Mouse (Mus musculus): ENCODE measurements at regions not wholly inside any gene's neighbourhood (a gene's known extent, or its start where the extent isn't known, plus 50 kb on each side); places are given as distances from the start of the nearest gene placed in this dataset.

- Histone ChIP-seq H3K4me3 (ENCODE audit: control insufficient read depth in 1 of 2, insufficient read depth in 1 of 2, low read depth in 2 of 2, low read length in 2 of 2) (no peak overlapping the region), H3K27me3 (ENCODE audit: control insufficient read depth in 1 of 2, insufficient read depth in 2 of 2, low read length in 2 of 2) (no peaks in the 10 kb centered on the region), H3K27ac (ENCODE audit: control insufficient read depth, low read depth, low read length) (no peak overlapping the region), H3K9ac (ENCODE audit: control insufficient read depth, low read depth, low read length, poor library complexity, severe bottlenecking) (no peak overlapping the region), H3K9me3 (replicated peaks; ENCODE audit: insufficient read depth, low read length) (no peaks in the 10 kb centered on the region), H3K4me1 (ENCODE audit: control insufficient read depth in 1 of 2, insufficient read depth in 2 of 2, low read length in 2 of 2) (no peaks in the 10 kb centered on the region), H3K36me3 (ENCODE audit: control insufficient read depth in 1 of 2, insufficient read depth in 2 of 2, low read length in 2 of 2) (no peaks in the 10 kb centered on the region), H3K79me2 (ENCODE audit: control insufficient read depth, insufficient read depth, low read length, poor library complexity) (no peaks in the 10 kb centered on the region)
- TF ChIP-seq JUND (IDR thresholded peaks at IDR 0.05; ENCODE audit: low read depth, low read length) (no peak), GATA1 (IDR thresholded peaks at IDR 0.05; ENCODE audit: low read depth, low read length) (no peak)
- DNase-seq (ENCODE audit: low read depth, low spot score): no peak
These were observed 283.6 kb upstream of the Noct start for GRCm38 (mm10) chr3:50940656-50941055.

- Histone ChIP-seq H3K4me3 (ENCODE audit: control insufficient read depth in 1 of 2, insufficient read depth in 1 of 2, low read depth in 2 of 2, low read length in 2 of 2) (no peak overlapping the region), H3K27me3 (ENCODE audit: control insufficient read depth in 1 of 2, insufficient read depth in 2 of 2, low read length in 2 of 2) (no peaks in the 10 kb centered on the region), H3K27ac (ENCODE audit: control insufficient read depth, low read depth, low read length) (no peak overlapping the region), H3K36me3 (ENCODE audit: control insufficient read depth in 1 of 2, insufficient read depth in 2 of 2, low read length in 2 of 2) (no peaks in the 10 kb centered on the region), H3K4me1 (ENCODE audit: control insufficient read depth in 1 of 2, insufficient read depth in 2 of 2, low read length in 2 of 2) (no peaks in the 10 kb centered on the region), H3K9me3 (replicated peaks; ENCODE audit: insufficient read depth, low read length) (no peaks in the 10 kb centered on the region), H3K79me2 (ENCODE audit: control insufficient read depth, insufficient read depth, low read length, poor library complexity) (no peaks in the 10 kb centered on the region), H3K9ac (ENCODE audit: control insufficient read depth, low read depth, low read length, poor library complexity, severe bottlenecking) (no peak overlapping the region)
- no peak for TF ChIP-seq GATA1 (IDR thresholded peaks at IDR 0.05; ENCODE audit: low read depth, low read length)
- TF ChIP-seq EP300 (IDR thresholded peaks at IDR 0.05; ENCODE audit: low read depth in 1 of 2, low read length in 2 of 2): no peak
- TF ChIP-seq MAFK (IDR thresholded peaks at IDR 0.05; ENCODE audit: borderline replicate concordance, low read depth, low read length): no peak
- TF ChIP-seq SIN3A (IDR thresholded peaks at IDR 0.05; ENCODE audit: low read length): no peak
- no peak for TF ChIP-seq MYC (IDR thresholded peaks at IDR 0.05; ENCODE audit: low read depth, low read length)
- no peak for TF ChIP-seq RAD21 (IDR thresholded peaks at IDR 0.05; ENCODE audit: low read depth, low read length)
- no peak for TF ChIP-seq RCOR1 (IDR thresholded peaks at IDR 0.05; ENCODE audit: low read depth, low read length)
- no peak for DNase-seq (ENCODE audit: low read depth, low spot score)
These were observed 270.8 kb upstream of the Noct start for GRCm38 (mm10) chr3:50953456-50953855.

- H3K4me3 ChIP-seq (ENCODE audit: control insufficient read depth in 1 of 2, insufficient read depth in 1 of 2, low read depth in 2 of 2, low read length in 2 of 2): no peak overlapping the region
- H3K27me3 ChIP-seq (ENCODE audit: control insufficient read depth in 1 of 2, insufficient read depth in 2 of 2, low read length in 2 of 2): no peaks in the 10 kb centered on the region; a peak in 1 of 4 replicates
- no peak for TF ChIP-seq ELF1 (IDR thresholded peaks at IDR 0.05; ENCODE audit: low read depth, low read length)
- no peak for TF ChIP-seq BHLHE40 (IDR thresholded peaks at IDR 0.05; ENCODE audit: borderline replicate concordance, low read depth, low read length)
- no peak for TF ChIP-seq MYB (IDR thresholded peaks at IDR 0.05; ENCODE audit: low read depth, low read length)
- TF ChIP-seq GATA1 (IDR thresholded peaks at IDR 0.05; ENCODE audit: low read depth, low read length): no peak
- no peak for TF ChIP-seq ZKSCAN1 (IDR thresholded peaks at IDR 0.05; ENCODE audit: low read depth, low read length)
- no peak for TF ChIP-seq ETS1 (IDR thresholded peaks at IDR 0.05; ENCODE audit: low read depth, low read length)
- TF ChIP-seq SMC3 (IDR thresholded peaks at IDR 0.05; ENCODE audit: low read depth, low read length): no peak
- no peak for TF ChIP-seq NRF1 (IDR thresholded peaks at IDR 0.05; ENCODE audit: insufficient read depth, low read depth, low read length, poor library complexity, severe bottlenecking)
- TF ChIP-seq TAL1 (IDR thresholded peaks at IDR 0.05; ENCODE audit: low read length): no peak
- no peak for TF ChIP-seq USF2 (IDR thresholded peaks at IDR 0.05; ENCODE audit: borderline replicate concordance in 1 of 2, insufficient read depth in 1 of 2, low read depth in 1 of 2, low read length in 2 of 2)
- no peak for TF ChIP-seq USF1 (IDR thresholded peaks at IDR 0.05; ENCODE audit: low read depth, low read length)
- TF ChIP-seq RCOR1 (IDR thresholded peaks at IDR 0.05; ENCODE audit: low read depth, low read length): no peak
- no peak for TF ChIP-seq CTCF (IDR thresholded peaks at IDR 0.05 in 2 of 3, conservative IDR thresholded peaks at IDR 0.05 in 1 of 3; ENCODE audit: control insufficient read depth in 1 of 3, insufficient read depth in 1 of 3, low read depth in 2 of 3, low read length in 3 of 3, poor library complexity in 1 of 3, severe bottlenecking in 1 of 3)
- no peak for TF ChIP-seq CHD1 (IDR thresholded peaks at IDR 0.05; ENCODE audit: low read depth, low read length)
- no peak for TF ChIP-seq JUND (IDR thresholded peaks at IDR 0.05; ENCODE audit: low read depth, low read length)
- H3K79me2 ChIP-seq (ENCODE audit: control insufficient read depth, insufficient read depth, low read length, poor library complexity): no peaks in the 10 kb centered on the region
- H3K9me3 ChIP-seq (replicated peaks; ENCODE audit: insufficient read depth, low read length): no peaks in the 10 kb centered on the region
- H3K36me3 ChIP-seq (ENCODE audit: control insufficient read depth in 1 of 2, insufficient read depth in 2 of 2, low read length in 2 of 2): no peaks in the 10 kb centered on the region
- H3K9ac ChIP-seq (ENCODE audit: control insufficient read depth, low read depth, low read length, poor library complexity, severe bottlenecking): no peak overlapping the region
- H3K4me1 ChIP-seq (ENCODE audit: control insufficient read depth in 1 of 2, insufficient read depth in 2 of 2, low read length in 2 of 2): no peaks in the 10 kb centered on the region
- no peak for DNase-seq (ENCODE audit: low read depth, low spot score)
- no peak overlapping the region for H3K27ac ChIP-seq (ENCODE audit: control insufficient read depth, low read depth, low read length)
These were observed 253.9 kb upstream of the Noct start for GRCm38 (mm10) chr3:50970386-50970785.

Data from MEL (cell line).